Mouse (Mus musculus) hindbrain, embryonic 11.5 days (tissue): ENCODE data around the gene Trmt10a. TPM values are rescaled to one million over a fixed set of nuclear protein-coding genes. Genes with fewer than 3 reads are reported as not detected.

Source experiments
- ATAC-seq: fragments of 200-750 bp; cut with Nextera tagmentation; 2 replicates; pipeline ENCODE4 v1.8.0; 2017; ENCODE audit warnings: mild to moderate bottlenecking, moderate TSS enrichment, moderate library complexity; ENCODE audit not compliant: low FRiP score
- DNase-seq: peaks from one replicate; pipeline ENCODE4 v3.0.0-alpha.2; 2015; ENCODE audit warnings: low spot score
- H3K27ac ChIP-seq: fragments of 300-500 bp; sonication (generic); 2 replicates; pipeline ENCODE4 v1.5.1; 2014; ENCODE audit warnings: mild to moderate bottlenecking, low read depth, low read length
- H3K27me3 ChIP-seq: fragments of 300-500 bp; sonication (generic); 2 replicates; pipeline ENCODE4 v1.6.1; 2014; ENCODE audit warnings: mild to moderate bottlenecking, low read length, moderate library complexity, mixed read lengths; ENCODE audit not compliant: control insufficient read depth, insufficient read depth
- H3K36me3 ChIP-seq: fragments of 300-500 bp; sonication (generic); 2 replicates; pipeline ENCODE4 v1.6.1; 2014; ENCODE audit warnings: mild to moderate bottlenecking, low read length, moderate library complexity, mixed read lengths; ENCODE audit not compliant: control insufficient read depth, insufficient read depth
- H3K4me1 ChIP-seq: fragments of 300-500 bp; sonication (generic); replicated peaks from 2 replicates; pipeline ENCODE4 v1.6.1; 2014; ENCODE audit warnings: low read length, mixed read lengths; ENCODE audit not compliant: control insufficient read depth, insufficient read depth
- H3K4me2 ChIP-seq: fragments of 300-500 bp; sonication (generic); replicated peaks from 2 replicates; pipeline ENCODE4 v1.6.1; 2014; ENCODE audit warnings: mild to moderate bottlenecking, low read depth, low read length
- H3K4me3 ChIP-seq: fragments of 300-500 bp; sonication (generic); 2 replicates; pipeline ENCODE4 v1.5.1; 2014; ENCODE audit warnings: low read depth, low read length
- H3K9ac ChIP-seq: fragments of 300-500 bp; sonication (generic); 2 replicates; pipeline ENCODE4 v1.6.1; 2014; ENCODE audit warnings: low read depth, low read length
- H3K9me3 ChIP-seq: fragments of 300-500 bp; sonication (generic); 2 replicates; pipeline ENCODE4 v1.6.1; 2016; ENCODE audit warnings: low read length; ENCODE audit not compliant: control insufficient read depth
- WGBS: fragments of 180-500 bp; shearing (Covaris S2); extraction: QIAGEN DNeasy Blood & Tissue Kit; methylation state at CpG from one replicate; pipeline ENCODE4 v1.1.7; 2014; 5-methylcytosine and 5-hydroxymethylcytosine counted together
- polyA plus RNA-seq: library from polyadenylated mRNA; unstranded; fragments of >200 nt; fragmentation: Nextera tagmentation; extraction: Ambion mirVana; gene quantifications from 2 replicates; pipeline ENCODE4 v1.2.1, GENCODE M21; 2014

Gene Trmt10a
- polyA plus RNA-seq, 1 experiment from 2014 or later: 12.4 TPM

GRCm38 (mm10) chr3:138110910-138111782 is 32.1 kb upstream of the Trmt10a start:
- H3K27me3 ChIP-seq: no peaks in the 10 kb centered on the region
- no peak overlapping the region for H3K4me2 ChIP-seq
- no peak overlapping the region for H3K4me3 ChIP-seq
- no peak for ATAC-seq
- H3K9me3 ChIP-seq: no peaks in the 10 kb centered on the region
- H3K36me3 ChIP-seq: no peaks in the 10 kb centered on the region
- DNase-seq: no peak
- WGBS: 91% methylated on average over 19 of the region's 19 CpGs
- H3K27ac ChIP-seq: no peak overlapping the region
- H3K9ac ChIP-seq: no peak overlapping the region
- no peaks in the 10 kb centered on the region for H3K4me1 ChIP-seq

- Histone ChIP-seq H3K27ac (no peak overlapping the region), H3K4me3 (no peak overlapping the region), H3K4me1 (no peaks in the 10 kb centered on the region), H3K9ac (no peak overlapping the region), H3K27me3 (no peaks in the 10 kb centered on the region), H3K9me3 (no peaks in the 10 kb centered on the region), H3K36me3 (no peaks in the 10 kb centered on the region), H3K4me2 (no peak overlapping the region)
- 88% methylated on average over 17 of the region's 17 CpGs for WGBS
- ATAC-seq: no peak
- DNase-seq: no peak
Measured at GRCm38 (mm10) chr3:138114106-138114505, 29.1 kb upstream of the Trmt10a start.

GRCm38 (mm10) chr3:138116871-138117270 is 26.4 kb upstream of the Trmt10a start:
- DNase-seq (no peak), ATAC-seq (no peak)
- Histone ChIP-seq H3K9me3 (no peaks in the 10 kb centered on the region), H3K36me3 (no peaks in the 10 kb centered on the region), H3K4me3 (no peak overlapping the region), H3K4me2 (no peak overlapping the region), H3K4me1 (no peaks in the 10 kb centered on the region), H3K27me3 (no peaks in the 10 kb centered on the region), H3K9ac (no peak overlapping the region), H3K27ac (no peak overlapping the region)
- 90% methylated on average over 4 of the region's 4 CpGs for WGBS

GRCm38 (mm10) chr3:138118392-138118791 is 24.9 kb upstream of the Trmt10a start:
- Histone ChIP-seq H3K4me2 (no peak overlapping the region), H3K27ac (no peak overlapping the region), H3K4me3 (no peak overlapping the region), H3K4me1 (no peaks in the 10 kb centered on the region), H3K36me3 (no peaks in the 10 kb centered on the region), H3K9me3 (no peaks in the 10 kb centered on the region), H3K9ac (no peak overlapping the region), H3K27me3 (no peaks in the 10 kb centered on the region)
- ATAC-seq (no peak), DNase-seq (no peak)
- WGBS: 84% methylated on average over 6 of the region's 6 CpGs

- no peaks in the 10 kb centered on the region for H3K27me3 ChIP-seq
- no peaks in the 10 kb centered on the region for H3K9me3 ChIP-seq
- no peaks in the 10 kb centered on the region for H3K4me1 ChIP-seq
- no peak overlapping the region for H3K4me3 ChIP-seq
- no peak for ATAC-seq
- H3K27ac ChIP-seq: no peak overlapping the region
- H3K36me3 ChIP-seq: no peaks in the 10 kb centered on the region
- H3K9ac ChIP-seq: no peak overlapping the region
- no peak for DNase-seq
- H3K4me2 ChIP-seq: no peak overlapping the region
- WGBS: 78% methylated on average over 14 of the region's 14 CpGs
Measured at GRCm38 (mm10) chr3:138118831-138119230, 24.4 kb upstream of the Trmt10a start.

GRCm38 (mm10) chr3:138119444-138120105 is 23.7 kb upstream of the Trmt10a start:
- ATAC-seq (no peak), DNase-seq (no peak)
- no peak overlapping the region for H3K9ac ChIP-seq
- no peaks in the 10 kb centered on the region for H3K36me3 ChIP-seq
- no peak overlapping the region for H3K27ac ChIP-seq
- no peaks in the 10 kb centered on the region for H3K4me1 ChIP-seq
- 92% methylated on average over 16 of the region's 16 CpGs for WGBS
- H3K4me2 ChIP-seq: no peak overlapping the region
- no peaks in the 10 kb centered on the region for H3K27me3 ChIP-seq
- no peak overlapping the region for H3K4me3 ChIP-seq
- H3K9me3 ChIP-seq: no peaks in the 10 kb centered on the region

- DNase-seq (no peak), ATAC-seq (no peak)
- WGBS: 88% methylated on average over 2 of the region's 2 CpGs
- Histone ChIP-seq H3K27me3 (no peaks in the 10 kb centered on the region), H3K9ac (no peak overlapping the region), H3K36me3 (no peaks in the 10 kb centered on the region), H3K27ac (no peak overlapping the region), H3K4me1 (no peaks in the 10 kb centered on the region), H3K4me2 (no peak overlapping the region), H3K9me3 (no peaks in the 10 kb centered on the region), H3K4me3 (no peak overlapping the region)
Measured at GRCm38 (mm10) chr3:138121461-138121860, 21.8 kb upstream of the Trmt10a start.

GRCm38 (mm10) chr3:138123842-138124241 is 19.4 kb upstream of the Trmt10a start:
- Histone ChIP-seq H3K27me3 (no peaks in the 10 kb centered on the region), H3K4me1 (no peaks in the 10 kb centered on the region), H3K4me3 (no peak overlapping the region), H3K4me2 (no peak overlapping the region), H3K9me3 (no peaks in the 10 kb centered on the region), H3K27ac (no peak overlapping the region), H3K36me3 (no peaks in the 10 kb centered on the region), H3K9ac (no peak overlapping the region)
- no peak for ATAC-seq
- 86% methylated on average over 10 of the region's 10 CpGs for WGBS
- DNase-seq: no peak

GRCm38 (mm10) chr3:138129110-138129509 is 14.1 kb upstream of the Trmt10a start:
- Histone ChIP-seq H3K4me1 (no peaks in the 10 kb centered on the region), H3K36me3 (no peaks in the 10 kb centered on the region), H3K9me3 (no peaks in the 10 kb centered on the region), H3K4me2 (no peak overlapping the region), H3K27ac (no peak overlapping the region), H3K27me3 (no peaks in the 10 kb centered on the region), H3K4me3 (no peak overlapping the region), H3K9ac (no peak overlapping the region)
- 92% methylated on average over 6 of the region's 6 CpGs for WGBS
- ATAC-seq (no peak), DNase-seq (no peak)
